In genomic region chr19:46148372-46148760, GRCm38 (mm10) we compare ENCODE assay signal across 8 mouse cellular contexts. TPM values are rescaled to one million over a fixed set of nuclear protein-coding genes. Genes with fewer than 3 reads are reported as not detected.
DNase-seq lines count a peak whose midpoint lies in the region; ATAC-seq and TF ChIP-seq lines count a peak whose summit lies in the region.

No protein-coding gene starts in this region.

- no peak for TF ChIP-seq EP300 in lung, postnatal 0 days (IDR thresholded peaks at IDR 0.05)

- peak; percentile 77 to 80 for DNase-seq in B cell, adult 2 months
- peak; percentile 91 to 96 for DNase-seq in adrenal gland, adult (ENCODE audit: inconsistent age in 2 of 2, low spot score in 1 of 2)
- DNase-seq in kidney, postnatal 25 days, result peak; percentile 86 to 93
- DNase-seq in lung, postnatal 0 days (ENCODE audit: low spot score), result peak; percentile 96
- DNase-seq in ovary, postnatal 36 days (ENCODE audit: low spot score), result peak; percentile 82
- peak; percentile 69 for DNase-seq in thymus, postnatal 14 days

- peaks cover 32% of the 10 kb centered on the region for H3K4me1 ChIP-seq in erythroblast, embryonic 14.5 days (ENCODE audit: control insufficient read depth)
- peaks cover 15% of the 10 kb centered on the region for H3K4me1 ChIP-seq in heart, embryonic 16.5 days (ENCODE audit: control insufficient read depth, insufficient read depth, low read length)
- peaks cover 14% of the 10 kb centered on the region; the same call in 1 of the 2 replicates for H3K4me1 ChIP-seq in lung, postnatal 0 days (ENCODE audit: insufficient read depth, low read depth, low read length)

- no peaks in the 10 kb centered on the region for H3K36me3 ChIP-seq in erythroblast, embryonic 14.5 days (ENCODE audit: control insufficient read depth)
- no peaks in the 10 kb centered on the region for H3K36me3 ChIP-seq in heart, embryonic 16.5 days (ENCODE audit: control insufficient read depth, insufficient read depth)
- no peaks in the 10 kb centered on the region for H3K36me3 ChIP-seq in lung, postnatal 0 days (ENCODE audit: insufficient read depth, low read length)

- no peak overlapping the region for H3K27ac ChIP-seq in heart, embryonic 16.5 days (ENCODE audit: low read length)
- no peak overlapping the region for H3K27ac ChIP-seq in lung, postnatal 0 days (ENCODE audit: low read length)

- peaks cover 85% of the 10 kb centered on the region for H3K27me3 ChIP-seq in erythroblast, embryonic 14.5 days (ENCODE audit: control insufficient read depth)
- H3K27me3 ChIP-seq in heart, embryonic 16.5 days (ENCODE audit: control insufficient read depth, insufficient read depth, low read length), result peaks cover 34% of the 10 kb centered on the region
- peaks cover 20% of the 10 kb centered on the region; the same call in 1 of the 2 replicates for H3K27me3 ChIP-seq in lung, postnatal 0 days (replicated peaks; ENCODE audit: insufficient read depth, low read length)

- TF ChIP-seq CTCF in lung, postnatal 0 days (IDR thresholded peaks at IDR 0.05), result no peak

- H3K9ac ChIP-seq in heart, embryonic 16.5 days (ENCODE audit: low read length), result peak overlapping the region; percentile 62
- H3K9ac ChIP-seq in lung, postnatal 0 days (replicated peaks; ENCODE audit: low read depth), result no peak overlapping the region

- H3K4me2 ChIP-seq in heart, embryonic 16.5 days (ENCODE audit: low read depth, low read length), result peak overlapping the region; percentile 93
- peak overlapping the region; percentile 95 for H3K4me2 ChIP-seq in lung, postnatal 0 days (replicated peaks; ENCODE audit: low read depth, low read length)

- peaks cover 8% of the 10 kb centered on the region for H3K9me3 ChIP-seq in erythroblast, embryonic 14.5 days (ENCODE audit: control insufficient read depth, low read length)
- H3K9me3 ChIP-seq in heart, embryonic 16.5 days (replicated peaks; ENCODE audit: control insufficient read depth, low read length), result no peaks in the 10 kb centered on the region
- H3K9me3 ChIP-seq in lung, postnatal 0 days (ENCODE audit: low read length), result no peaks in the 10 kb centered on the region

- peak; percentile 52 for ATAC-seq in heart, embryonic 16.5 days (replicated peaks; ENCODE audit: extremely low read depth, insufficient read depth, low FRiP score)
- ATAC-seq in lung, postnatal 0 days, result peak; percentile 68

- under 1% methylated on average over 27 of the region's 27 CpGs for WGBS in heart, embryonic 16.5 days
- 1% methylated on average over 14 of the region's 27 CpGs for WGBS in lung, postnatal 0 days

- H3K4me3 ChIP-seq in erythroblast, embryonic 14.5 days (replicated peaks), result peak overlapping the region; percentile 56
- H3K4me3 ChIP-seq in heart, embryonic 16.5 days (ENCODE audit: low read length), result peak overlapping the region; percentile 68
- peak overlapping the region; percentile 61 for H3K4me3 ChIP-seq in lung, postnatal 0 days (ENCODE audit: low read depth, low read length)

RNA-seq across cellular contexts. Expression of gene Pitx3, which starts 0.2 kb away (rescaled TPM):
- not detected in 2 replicates for polyA plus RNA-seq in erythroblast, embryonic 14.5 days (2012)
- polyA plus RNA-seq in heart, embryonic 16.5 days (2015; fragmentation: Nextera tagmentation; extraction: Ambion mirVana), result 0.33 and 0.39 TPM in 2 replicates
- not detected in 2 replicates for polyA plus RNA-seq in lung, postnatal 0 days (2015; fragmentation: Nextera tagmentation; extraction: Ambion mirVana)

RNA-seq across cellular contexts. Expression of gene Gbf1, which starts 3.9 kb away (rescaled TPM):
- 23.8 and 31.8 TPM in 2 replicates for polyA plus RNA-seq in erythroblast, embryonic 14.5 days (2012)
- polyA plus RNA-seq in heart, embryonic 16.5 days (2015; fragmentation: Nextera tagmentation; extraction: Ambion mirVana), result 36.1 and 42.7 TPM in 2 replicates
- polyA plus RNA-seq in lung, postnatal 0 days (2015; fragmentation: Nextera tagmentation; extraction: Ambion mirVana), result 32.1 and 34.3 TPM in 2 replicates

RNA-seq across cellular contexts. Expression of gene Elovl3, which starts 16.7 kb away (rescaled TPM):
- polyA plus RNA-seq in erythroblast, embryonic 14.5 days (2012), result 0.02 TPM in 1 of 2 replicates, not detected in the other
- polyA plus RNA-seq in heart, embryonic 16.5 days (2015; fragmentation: Nextera tagmentation; extraction: Ambion mirVana), result not detected in 2 replicates
- polyA plus RNA-seq in lung, postnatal 0 days (2015; fragmentation: Nextera tagmentation; extraction: Ambion mirVana), result not detected in 2 replicates
